Mouse (Mus musculus) spleen, adult 2 months (tissue): ENCODE results near the gene Ak5. TPM values are rescaled to one million over a fixed set of nuclear protein-coding genes. Genes with fewer than 3 reads are reported as not detected.

Experiments used
- DNase-seq, 2 experiments: peaks; one replicate each; pipeline versions ENCODE4 v3.0.0 to v3.0.0-alpha.2; 2012 to 2021; ENCODE audit warnings: low spot score in 2 of 2, low read depth in 1 of 2
- H3K27ac ChIP-seq: fragments of 200-500 bp; 2 replicates; pipeline ENCODE4 v1.5.1; 2012; ENCODE audit warnings: low read length, inconsistent platforms; ENCODE audit not compliant: insufficient read depth
- H3K27me3 ChIP-seq: fragments of 200-500 bp; 2 replicates; pipeline ENCODE4 v1.6.1; 2012; ENCODE audit warnings: mild to moderate bottlenecking, moderate library complexity, low read length, inconsistent platforms; ENCODE audit not compliant: control insufficient read depth, insufficient read depth
- H3K36me3 ChIP-seq: fragments of 200-500 bp; 2 replicates; pipeline ENCODE4 v1.6.1; 2012; ENCODE audit warnings: mild to moderate bottlenecking, low read length, inconsistent platforms; ENCODE audit not compliant: control insufficient read depth, insufficient read depth
- H3K4me1 ChIP-seq: fragments of 200-500 bp; 2 replicates; pipeline ENCODE4 v1.6.1; 2011; ENCODE audit warnings: inconsistent platforms; ENCODE audit not compliant: control insufficient read depth, insufficient read depth, insufficient read length
- H3K4me3 ChIP-seq: fragments of 200-500 bp; 2 replicates; pipeline ENCODE4 v1.5.1; 2011; ENCODE audit warnings: mild to moderate bottlenecking, inconsistent platforms; ENCODE audit not compliant: insufficient read depth, insufficient read length; ENCODE audit errors: extremely low read depth
- CTCF ChIP-seq: fragments of 200-500 bp; IDR thresholded peaks from 2 replicates; pipeline ENCODE4 v1.5.1; 2011; ENCODE audit warnings: mild to moderate bottlenecking, inconsistent platforms; ENCODE audit not compliant: insufficient read depth, insufficient read length, insufficient replicate concordance; ENCODE audit errors: extremely low read depth
- POLR2A ChIP-seq: fragments of 200-500 bp; IDR thresholded peaks from 2 replicates; pipeline ENCODE4 v1.6.1; 2011; ENCODE audit warnings: low read depth, low read length, inconsistent platforms
- WGBS: fragments of 180-500 bp; shearing (Covaris S2); methylation state at CpG from one replicate; pipeline ENCODE4 v1.1.7; 2018; 5-methylcytosine and 5-hydroxymethylcytosine counted together
- polyA plus RNA-seq: library from polyadenylated mRNA; depleted of rRNA; stranded (reverse); fragments of >200 nt; gene quantifications from 2 replicates; pipeline ENCODE4 v1.2.3, GENCODE M21; 2012

The Ak5 gene
- polyA plus RNA-seq, 1 experiment: 0.02 TPM

DNA sequence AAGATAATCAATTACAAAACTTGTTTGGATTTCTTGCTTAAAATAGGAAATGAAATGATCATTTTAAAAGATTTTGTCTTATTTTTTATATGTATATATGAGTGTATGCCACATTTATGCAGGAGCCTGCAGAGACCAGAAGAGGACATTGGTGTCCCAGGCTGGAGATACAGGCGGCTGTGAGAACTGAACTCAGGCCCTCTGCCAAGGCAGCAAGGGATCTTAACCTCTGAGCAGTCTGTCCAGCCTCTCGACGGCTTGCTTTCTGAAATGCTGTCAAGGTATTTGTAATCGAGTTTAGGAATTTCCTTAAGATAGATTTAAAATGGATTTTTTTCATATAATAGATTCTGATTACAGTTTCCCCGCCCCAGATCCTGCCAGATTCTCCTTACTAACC is 20.4 kb upstream of the Ak5 start:
- Histone ChIP-seq H3K4me1 (no peaks in the 10 kb centered on the region), H3K4me3 (no peak overlapping the region), H3K27ac (no peak overlapping the region), H3K36me3 (no peaks in the 10 kb centered on the region), H3K27me3 (no peaks in the 10 kb centered on the region)
- TF ChIP-seq POLR2A (no peak), CTCF (no peak)
- WGBS: 87% methylated on average over 5 of the region's 5 CpGs
- no peak for DNase-seq

DNA sequence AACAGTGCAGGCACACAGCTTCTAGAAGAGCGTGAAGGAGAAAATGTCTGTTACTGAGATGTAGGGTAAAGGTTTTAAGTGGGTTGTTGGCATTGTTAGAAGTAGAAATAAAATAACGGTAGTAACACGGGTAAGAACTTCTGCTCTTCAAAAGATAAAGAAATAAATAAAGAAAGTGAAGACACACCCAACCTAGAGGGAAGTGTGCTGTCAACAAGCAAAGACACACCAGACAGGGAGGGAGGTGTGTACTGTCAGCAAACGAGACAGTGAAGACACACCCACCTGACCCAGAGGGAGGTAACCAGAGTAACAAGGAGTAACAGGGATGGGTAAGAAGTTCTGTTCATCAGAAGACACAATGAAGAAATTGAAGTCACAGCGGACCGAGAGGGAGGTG is 6.5 kb upstream of the Ak5 start:
- Histone ChIP-seq H3K4me3 (no peak overlapping the region), H3K27ac (no peak overlapping the region), H3K36me3 (no peaks in the 10 kb centered on the region), H3K4me1 (no peaks in the 10 kb centered on the region), H3K27me3 (no peaks in the 10 kb centered on the region)
- WGBS: 77% methylated on average over 6 of the region's 6 CpGs
- TF ChIP-seq POLR2A (no peak), CTCF (no peak)
- DNase-seq: no peak

DNA sequence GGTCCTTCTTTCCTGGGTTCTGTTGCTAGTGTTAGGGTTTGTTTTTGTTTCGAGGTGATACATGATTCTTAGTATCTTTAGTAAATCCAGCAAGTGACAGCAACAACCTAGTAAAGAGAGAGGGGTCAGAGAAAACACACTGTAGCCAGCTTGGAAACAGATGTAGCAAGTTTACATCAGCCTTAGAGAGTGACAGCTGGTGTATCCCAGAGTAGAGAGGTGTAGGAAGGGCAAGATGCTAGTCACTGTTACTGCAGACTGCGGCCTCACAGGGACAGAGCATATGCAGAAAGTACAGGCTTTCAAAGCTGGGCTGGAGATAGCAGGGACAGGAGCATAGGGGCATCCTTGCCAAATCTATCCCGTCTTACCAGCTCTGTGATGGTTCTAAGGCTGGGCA is 1.6 kb upstream of the Ak5 start:
- 80% methylated on average over 3 of the region's 3 CpGs for WGBS
- Histone ChIP-seq H3K27me3 (peaks cover 5% of the 10 kb centered on the region; the same call in 1 of the 2 replicates), H3K4me3 (no peak overlapping the region), H3K36me3 (no peaks in the 10 kb centered on the region), H3K4me1 (no peaks in the 10 kb centered on the region), H3K27ac (no peak overlapping the region)
- DNase-seq: no peak
- TF ChIP-seq POLR2A (no peak), CTCF (no peak)

DNA sequence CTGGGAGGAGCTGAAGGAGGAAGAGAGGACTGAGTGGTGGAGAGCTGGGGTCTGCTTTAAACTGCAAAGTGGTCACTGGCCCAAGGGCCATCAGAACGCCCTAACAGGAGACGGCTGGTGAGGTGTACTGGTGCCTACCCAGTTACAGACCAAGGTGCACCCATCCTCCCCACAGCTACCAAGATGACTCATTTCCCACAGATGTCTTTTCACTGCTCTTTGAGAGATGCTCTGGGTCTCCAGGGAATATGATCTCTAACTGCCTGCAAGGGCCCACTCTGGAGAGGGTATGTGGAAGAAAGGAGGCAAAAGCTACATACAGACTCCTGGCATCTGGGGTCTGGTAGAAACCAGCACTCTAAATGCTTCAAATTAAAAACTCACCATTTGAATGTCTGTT is 633 bp upstream of the Ak5 start:
- no peak overlapping the region for H3K4me3 ChIP-seq
- peaks cover 5% of the 10 kb centered on the region; the same call in 1 of the 2 replicates for H3K27me3 ChIP-seq
- H3K36me3 ChIP-seq: no peaks in the 10 kb centered on the region
- 78% methylated on average over 2 of the region's 2 CpGs for WGBS
- no peak for TF ChIP-seq POLR2A
- no peak for TF ChIP-seq CTCF
- DNase-seq: no peak
- H3K27ac ChIP-seq: no peak overlapping the region
- no peaks in the 10 kb centered on the region for H3K4me1 ChIP-seq

- 2% methylated on average over 75 of the region's 82 CpGs for WGBS
- TF ChIP-seq CTCF: no peak
- no peak for TF ChIP-seq POLR2A
- no peak overlapping the region for H3K4me3 ChIP-seq
- no peaks in the 10 kb centered on the region for H3K36me3 ChIP-seq
- H3K27me3 ChIP-seq: peaks cover 5% of the 10 kb centered on the region; the same call in 1 of the 2 replicates
- H3K4me1 ChIP-seq: no peaks in the 10 kb centered on the region
- DNase-seq: no peak
- H3K27ac ChIP-seq: no peak overlapping the region
These were observed 576 bp downstream of the Ak5 start for GRCm38 (mm10) chr3:152667356-152668211.

- Histone ChIP-seq H3K27ac (no peak overlapping the region), H3K27me3 (peaks cover 5% of the 10 kb centered on the region; the same call in 1 of the 2 replicates), H3K4me1 (no peaks in the 10 kb centered on the region), H3K36me3 (no peaks in the 10 kb centered on the region), H3K4me3 (no peak overlapping the region)
- TF ChIP-seq POLR2A (no peak), CTCF (no peak)
- WGBS: 8% methylated on average over 16 of the region's 16 CpGs
- DNase-seq: no peak
These were observed 1.2 kb downstream of the Ak5 start for GRCm38 (mm10) chr3:152666991-152667355.

DNA sequence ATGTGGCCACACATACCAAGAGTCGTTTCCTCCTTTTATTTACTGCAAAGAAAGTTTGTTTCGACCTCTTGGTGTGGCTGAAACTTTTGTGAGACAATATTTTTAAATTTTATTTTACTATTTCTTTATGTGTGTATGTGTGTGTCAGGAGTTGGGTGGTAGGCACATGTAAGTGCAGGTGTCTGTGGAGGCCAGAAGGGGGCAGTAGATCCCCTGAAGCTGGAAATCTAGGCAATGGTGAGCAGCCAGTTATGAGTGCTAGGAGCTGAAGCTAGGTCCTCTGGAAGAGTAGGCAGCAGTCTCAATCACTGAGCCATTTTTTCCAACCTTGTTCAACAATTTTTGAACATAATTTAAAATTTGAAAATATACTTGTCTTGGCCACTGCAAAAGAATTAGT is 9.6 kb downstream of the Ak5 start:
- Histone ChIP-seq H3K4me3 (no peak overlapping the region), H3K36me3 (no peaks in the 10 kb centered on the region), H3K27me3 (no peaks in the 10 kb centered on the region), H3K27ac (no peak overlapping the region), H3K4me1 (no peaks in the 10 kb centered on the region)
- 83% methylated on average over 2 of the region's 2 CpGs for WGBS
- no peak for DNase-seq
- TF ChIP-seq POLR2A: no peak
- no peak for TF ChIP-seq CTCF
